Mouse (Mus musculus) heart, embryonic 10.5 days (tissue): Measurements from ENCODE around the gene Fgf7. TPM values are rescaled to one million over a fixed set of nuclear protein-coding genes. Genes with fewer than 3 reads are reported as not detected.

ENCODE experiments used
- DNase-seq: peaks from one replicate; pipeline ENCODE4 v3.0.0-alpha.2; 2017; ENCODE audit warnings: low spot score
- H3K27ac ChIP-seq: fragments of 300-500 bp; sonication (generic); 2 replicates; pipeline ENCODE4 v1.5.1; 2016; ENCODE audit warnings: mild to moderate bottlenecking
- H3K27me3 ChIP-seq: fragments of 300-500 bp; sonication (generic); 2 replicates; pipeline ENCODE4 v1.6.1; 2016; ENCODE audit warnings: mild to moderate bottlenecking; ENCODE audit not compliant: poor library complexity, insufficient read depth, severe bottlenecking
- H3K36me3 ChIP-seq: fragments of 300-500 bp; sonication (generic); 2 replicates; pipeline ENCODE4 v1.6.1; 2016; ENCODE audit warnings: mild to moderate bottlenecking, moderate library complexity
- H3K4me1 ChIP-seq: fragments of 300-500 bp; sonication (generic); 2 replicates; pipeline ENCODE4 v1.6.1; 2016; ENCODE audit warnings: mild to moderate bottlenecking
- H3K4me3 ChIP-seq: fragments of 300-500 bp; sonication (generic); 2 replicates; pipeline ENCODE4 v1.5.1; 2016; ENCODE audit warnings: mild to moderate bottlenecking, moderate library complexity
- H3K9me3 ChIP-seq: fragments of 300-500 bp; sonication (generic); 2 replicates; pipeline ENCODE4 v1.6.1; 2016; ENCODE audit warnings: mild to moderate bottlenecking, moderate library complexity
- whole genome bisulfite sequencing: fragments of 180-500 bp; shearing (Covaris S2); methylation state at CpG from one replicate; pipeline ENCODE4 v1.1.7; 2016; 5-methylcytosine and 5-hydroxymethylcytosine counted together
- polyA plus RNA-seq: library from polyadenylated mRNA; unstranded; fragments of >200 nt; fragmentation: Nextera tagmentation; extraction: Ambion mirVana; gene quantifications from 2 replicates; pipeline ENCODE4 v1.2.1, GENCODE M21; 2016

The Fgf7 gene
- polyA plus RNA-seq = 0.46 and 0.74 TPM in 2 replicates

DNA sequence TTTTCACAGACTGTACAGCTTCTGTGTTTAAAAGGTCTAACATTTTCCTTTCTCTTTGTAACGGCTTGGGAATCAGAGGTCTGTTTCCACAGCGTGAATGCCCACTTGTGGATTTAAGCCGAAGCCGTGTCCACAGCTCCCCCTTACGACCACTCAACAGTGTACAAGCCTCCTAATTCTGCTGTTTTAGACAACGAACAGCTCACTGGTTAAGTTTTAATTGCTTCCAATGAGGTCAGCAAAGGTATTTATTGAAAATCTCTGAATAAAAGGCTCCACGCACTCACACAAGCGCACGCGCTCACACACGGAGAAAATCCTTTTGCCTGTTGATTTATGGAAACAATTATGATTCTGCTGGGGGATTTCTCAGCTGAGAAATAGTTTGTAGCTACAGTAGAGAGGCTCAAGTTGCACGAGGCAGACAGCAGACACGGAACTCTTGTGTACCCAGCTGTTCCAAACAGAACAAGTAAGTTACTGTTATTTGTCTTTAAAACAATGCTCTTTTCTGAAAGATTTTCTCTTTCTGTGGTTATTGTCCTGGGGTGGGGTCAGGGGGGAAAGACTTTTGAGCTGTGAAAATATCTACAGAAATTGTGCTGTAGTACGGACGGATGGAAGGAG is at the start of gene Fgf7:
TSS of gene Fgf7 (plus strand) at position 280 of the 627 bp plus-strand sequence.
- Histone ChIP-seq H3K4me3 (no peak within 1 kb of the TSS), H3K27ac (no peak within 1 kb of the TSS), H3K9me3 (no peaks in the 10 kb centered on the region), H3K4me1 (peaks cover 18% of the 10 kb centered on the region), H3K36me3 (no peaks in the 10 kb centered on the region), H3K27me3 (no peaks in the 10 kb centered on the region)
- DNase-seq = no peak
- 76% methylated on average over 15 of the region's 15 CpGs for WGBS

DNA sequence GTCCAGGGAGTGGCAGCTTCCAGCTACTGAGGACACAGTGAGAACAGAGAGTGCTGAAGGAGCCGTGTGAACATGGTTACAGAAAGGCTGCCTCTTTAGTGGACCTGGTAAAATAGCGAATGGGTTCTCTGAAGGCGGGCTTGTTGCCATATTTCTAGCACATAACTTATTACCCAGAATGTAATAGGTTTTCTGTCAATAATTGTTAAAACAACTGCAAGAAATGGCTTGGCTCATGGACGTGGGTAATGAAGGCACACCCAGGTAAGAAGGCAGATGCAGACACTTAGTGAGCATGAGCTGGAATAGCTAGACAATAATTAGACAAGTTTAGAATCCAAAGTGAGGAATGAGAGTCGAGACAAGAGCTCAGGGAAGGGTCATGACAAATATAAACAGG is 32.2 kb upstream of the Fgf7 start:
- Histone ChIP-seq H3K4me1 (peaks cover 3% of the 10 kb centered on the region; the same call in 1 of the 2 replicates), H3K4me3 (no peak overlapping the region), H3K27me3 (no peaks in the 10 kb centered on the region), H3K27ac (no peak overlapping the region), H3K36me3 (no peaks in the 10 kb centered on the region), H3K9me3 (no peaks in the 10 kb centered on the region)
- 74% methylated on average over 5 of the region's 5 CpGs for WGBS
- no peak for DNase-seq

DNA sequence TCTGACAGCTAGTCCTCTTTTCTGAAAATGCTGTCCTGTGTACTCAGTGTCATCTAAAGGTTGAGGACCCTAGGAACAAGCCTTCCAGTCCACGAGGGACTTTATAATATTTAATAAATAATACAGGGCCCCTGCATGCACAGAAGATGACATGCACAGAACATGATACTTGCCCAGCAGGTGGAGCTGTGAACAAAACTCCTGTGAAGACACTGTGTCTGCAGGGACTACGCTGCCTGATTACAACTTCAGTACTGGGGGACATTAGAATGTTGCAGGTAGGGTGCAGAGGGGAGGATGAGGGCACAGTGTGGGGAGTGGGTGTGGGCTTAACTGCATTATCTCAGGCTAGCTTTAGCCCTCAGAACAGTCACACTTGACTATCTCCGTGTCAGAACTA is 28.4 kb upstream of the Fgf7 start:
- DNase-seq = peak; percentile 77
- WGBS = 36% methylated on average over 3 of the region's 3 CpGs

DNA sequence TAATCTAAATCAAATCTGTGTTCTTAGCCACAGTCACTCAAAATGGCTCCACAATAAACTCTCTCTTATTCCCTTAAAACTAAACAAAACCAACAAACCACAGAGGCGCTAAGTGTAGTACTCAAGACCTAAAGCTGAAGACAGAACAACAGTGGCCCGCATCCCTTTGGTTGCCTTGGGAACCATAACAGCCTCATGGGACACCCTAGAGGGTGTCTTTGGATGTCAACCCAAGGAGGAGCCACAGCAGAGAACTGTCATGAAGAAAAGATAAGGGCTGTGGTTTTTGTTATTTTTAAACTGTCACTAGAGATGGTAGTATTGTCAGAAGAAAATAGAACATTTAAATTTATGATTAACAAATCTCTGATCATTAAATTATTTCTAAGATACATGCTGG is 27.7 kb upstream of the Fgf7 start:
- H3K27me3 ChIP-seq = no peaks in the 10 kb centered on the region
- no peak overlapping the region for H3K27ac ChIP-seq
- no peak for DNase-seq
- peaks cover 3% of the 10 kb centered on the region; the same call in 1 of the 2 replicates for H3K4me1 ChIP-seq
- 69% methylated on average over 2 of the region's 2 CpGs for WGBS
- H3K4me3 ChIP-seq = no peak overlapping the region
- no peaks in the 10 kb centered on the region for H3K36me3 ChIP-seq
- no peaks in the 10 kb centered on the region for H3K9me3 ChIP-seq

More for the DNA sequence above, 28.4 kb upstream of the Fgf7 start:
- H3K4me1 ChIP-seq = peaks cover 3% of the 10 kb centered on the region; the same call in 1 of the 2 replicates
- no peak overlapping the region for H3K4me3 ChIP-seq
- H3K27ac ChIP-seq = no peak overlapping the region
- H3K27me3 ChIP-seq = no peaks in the 10 kb centered on the region
- H3K36me3 ChIP-seq = no peaks in the 10 kb centered on the region
- no peaks in the 10 kb centered on the region for H3K9me3 ChIP-seq

- H3K4me1 ChIP-seq = peaks cover 12% of the 10 kb centered on the region; the same call in 1 of the 2 replicates
- H3K27me3 ChIP-seq = no peaks in the 10 kb centered on the region
- H3K9me3 ChIP-seq = no peaks in the 10 kb centered on the region
- H3K4me3 ChIP-seq = 0 out of 2 replicates have a peak overlapping the region, but pooled peaks have one; percentile 12
- peak overlapping the region; percentile 75 for H3K27ac ChIP-seq
- WGBS = 39% methylated on average over 12 of the region's 12 CpGs
- peak; percentile 79 for DNase-seq
- H3K36me3 ChIP-seq = no peaks in the 10 kb centered on the region
Measured at GRCm38 (mm10) chr2:126014989-126015710, 19.3 kb upstream of the Fgf7 start.

GRCm38 (mm10) chr2:126015763-126016473 is 18.5 kb upstream of the Fgf7 start:
- WGBS = 66% methylated on average over 3 of the region's 3 CpGs
- Histone ChIP-seq H3K27me3 (no peaks in the 10 kb centered on the region), H3K9me3 (no peaks in the 10 kb centered on the region), H3K4me1 (peaks cover 12% of the 10 kb centered on the region; the same call in 1 of the 2 replicates), H3K27ac (peak overlapping the region; percentile 75), H3K4me3 (no peak overlapping the region), H3K36me3 (no peaks in the 10 kb centered on the region)
- no peak for DNase-seq

GRCm38 (mm10) chr2:126031186-126031900 is 3.1 kb upstream of the Fgf7 start:
- peaks cover 7% of the 10 kb centered on the region; the same call in 1 of the 2 replicates for H3K4me1 ChIP-seq
- no peak overlapping the region for H3K27ac ChIP-seq
- no peaks in the 10 kb centered on the region for H3K36me3 ChIP-seq
- 58% methylated on average over 8 of the region's 8 CpGs for WGBS
- no peaks in the 10 kb centered on the region for H3K27me3 ChIP-seq
- DNase-seq = no peak
- no peaks in the 10 kb centered on the region for H3K9me3 ChIP-seq
- H3K4me3 ChIP-seq = no peak overlapping the region

GRCm38 (mm10) chr2:126033114-126033972 is 1.1 kb upstream of the Fgf7 start:
- Histone ChIP-seq H3K4me3 (no peak overlapping the region), H3K4me1 (peaks cover 8% of the 10 kb centered on the region), H3K36me3 (no peaks in the 10 kb centered on the region), H3K9me3 (no peaks in the 10 kb centered on the region), H3K27me3 (no peaks in the 10 kb centered on the region), H3K27ac (no peak overlapping the region)
- 67% methylated on average over 8 of the region's 8 CpGs for WGBS
- no peak for DNase-seq

- no peaks in the 10 kb centered on the region for H3K36me3 ChIP-seq
- 0 out of 2 replicates have a peak overlapping the region, but pooled peaks have one; percentile 42 for H3K27ac ChIP-seq
- H3K4me3 ChIP-seq = no peak overlapping the region
- 54% methylated on average over 15 of the region's 15 CpGs for WGBS
- no peaks in the 10 kb centered on the region for H3K9me3 ChIP-seq
- no peaks in the 10 kb centered on the region for H3K27me3 ChIP-seq
- H3K4me1 ChIP-seq = peaks cover 22% of the 10 kb centered on the region
- no peak for DNase-seq
Measured at GRCm38 (mm10) chr2:126035013-126035770, 734 bp downstream of the Fgf7 start.

DNA sequence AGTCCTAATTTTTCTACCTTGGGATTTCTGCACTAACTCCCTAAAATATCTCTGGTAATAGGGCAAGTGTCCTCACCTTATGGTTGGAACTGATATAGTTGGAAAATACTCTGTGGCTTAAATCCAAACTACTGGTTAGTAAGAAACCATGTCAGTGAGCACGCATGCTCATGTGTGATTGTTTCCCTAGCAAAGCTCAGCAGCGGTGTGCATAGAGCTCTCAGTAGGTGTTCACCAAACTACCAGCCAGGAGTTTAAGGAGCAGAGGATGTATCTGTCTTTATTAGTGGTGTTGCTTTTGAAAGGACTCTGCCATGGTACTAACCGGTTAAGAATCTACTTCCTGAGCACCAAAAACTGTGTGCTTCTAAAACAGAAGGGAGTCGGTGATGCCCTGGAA is 1.7 kb downstream of the Fgf7 start:
- Histone ChIP-seq H3K36me3 (no peaks in the 10 kb centered on the region), H3K27ac (no peak overlapping the region), H3K9me3 (no peaks in the 10 kb centered on the region), H3K4me3 (no peak overlapping the region), H3K4me1 (peaks cover 22% of the 10 kb centered on the region), H3K27me3 (no peaks in the 10 kb centered on the region)
- 82% methylated on average over 4 of the region's 4 CpGs for WGBS
- DNase-seq = no peak

GRCm38 (mm10) chr2:126038221-126039000 is 4.0 kb downstream of the Fgf7 start:
- H3K27ac ChIP-seq = peak overlapping the region; percentile 53; the same call in 1 of the 2 replicates
- WGBS = 77% methylated on average over 7 of the region's 7 CpGs

More at GRCm38 (mm10) chr2:126038221-126039000, 4.0 kb downstream of the Fgf7 start:
- DNase-seq = no peak
- Histone ChIP-seq H3K9me3 (no peaks in the 10 kb centered on the region), H3K4me1 (peaks cover 32% of the 10 kb centered on the region), H3K27me3 (no peaks in the 10 kb centered on the region), H3K36me3 (no peaks in the 10 kb centered on the region), H3K4me3 (no peak overlapping the region)
